Mouse (Mus musculus) intestine, postnatal 0 days (tissue): ENCODE data around the gene Prnp. TPM values are rescaled to one million over a fixed set of nuclear protein-coding genes. Genes with fewer than 3 reads are reported as not detected.

Experiments used
- ATAC-seq: fragments of 200-750 bp; cut with Nextera tagmentation; 2 replicates; pipeline ENCODE4 v1.8.0; 2017; ENCODE audit warnings: mild to moderate bottlenecking, moderate TSS enrichment, moderate library complexity
- H3K27ac ChIP-seq: fragments of 300-500 bp; sonication (generic); 2 replicates; pipeline ENCODE4 v1.5.1; 2014; ENCODE audit warnings: mild to moderate bottlenecking, low read depth, low read length, moderate library complexity
- H3K27me3 ChIP-seq: fragments of 300-500 bp; sonication (generic); replicated peaks from 2 replicates; pipeline ENCODE4 v1.6.1; 2014; ENCODE audit warnings: low read length, mixed read lengths; ENCODE audit not compliant: control insufficient read depth, insufficient read depth
- H3K36me3 ChIP-seq: fragments of 300-500 bp; sonication (generic); 2 replicates; pipeline ENCODE4 v1.6.1; 2014; ENCODE audit warnings: mild to moderate bottlenecking, moderate library complexity; ENCODE audit not compliant: control insufficient read depth, insufficient read depth
- H3K4me1 ChIP-seq: fragments of 300-500 bp; sonication (generic); replicated peaks from 2 replicates; pipeline ENCODE4 v1.6.1; 2014; ENCODE audit warnings: antibody characterized with exemption, low read length, mixed read lengths; ENCODE audit not compliant: control insufficient read depth, insufficient read depth
- H3K4me2 ChIP-seq: fragments of 300-500 bp; sonication (generic); replicated peaks from 2 replicates; pipeline ENCODE4 v1.6.1; 2014; ENCODE audit warnings: low read depth, mild to moderate bottlenecking, moderate library complexity
- H3K4me3 ChIP-seq: fragments of 300-500 bp; sonication (generic); 2 replicates; pipeline ENCODE4 v1.5.1; 2014; ENCODE audit warnings: low read depth, low read length
- H3K9ac ChIP-seq: fragments of 300-500 bp; sonication (generic); 2 replicates; pipeline ENCODE4 v1.6.1; 2014; ENCODE audit warnings: mild to moderate bottlenecking, low read depth, low read length
- H3K9me3 ChIP-seq: fragments of 300-500 bp; sonication (generic); 2 replicates; pipeline ENCODE4 v1.6.1; 2016; ENCODE audit warnings: mixed run types; ENCODE audit not compliant: control insufficient read depth
- CTCF ChIP-seq: sonication (generic); IDR thresholded peaks from 2 replicates; pipeline ENCODE4 v1.5.1; 2016; ENCODE audit warnings: low read depth, mild to moderate bottlenecking, control low read depth, antibody characterized with exemption, moderate library complexity
- WGBS: fragments of 180-500 bp; shearing (Covaris S2); extraction: QIAGEN DNeasy Blood & Tissue Kit; methylation state at CpG from one replicate; pipeline ENCODE4 v1.1.7; 2014; 5-methylcytosine and 5-hydroxymethylcytosine counted together
- polyA plus RNA-seq: library from polyadenylated mRNA; unstranded; fragments of >200 nt; fragmentation: Nextera tagmentation; extraction: Ambion mirVana; gene quantifications from 2 replicates; pipeline ENCODE4 v1.2.1, GENCODE M21; 2015

Gene Prnp
- polyA plus RNA-seq, 1 experiment from 2014 or later: 47.5 TPM

DNA sequence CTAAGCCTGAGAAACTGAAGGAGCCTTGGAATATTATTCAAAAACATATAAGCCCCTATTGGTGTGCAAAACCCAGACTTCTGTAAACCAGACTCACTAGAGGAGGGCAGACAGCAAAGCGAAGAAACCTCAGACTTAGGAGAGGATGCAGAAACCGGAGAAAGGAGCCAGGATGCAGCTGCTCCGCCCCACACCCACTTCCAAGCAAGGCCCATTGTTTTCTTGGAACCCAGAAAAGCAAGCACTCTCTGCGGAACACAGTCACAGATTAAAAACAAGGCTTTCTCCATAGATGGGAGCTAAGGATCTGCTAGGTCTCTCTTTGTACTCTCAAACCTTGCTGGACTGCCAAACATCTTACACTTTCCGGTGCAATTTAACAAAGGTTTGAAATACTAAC lies 17.2 kb upstream of the Prnp start:
- no peaks in the 10 kb centered on the region for H3K27me3 ChIP-seq
- TF ChIP-seq CTCF: no peak
- H3K36me3 ChIP-seq: no peaks in the 10 kb centered on the region
- H3K9ac ChIP-seq: no peak overlapping the region
- H3K9me3 ChIP-seq: no peaks in the 10 kb centered on the region
- no peaks in the 10 kb centered on the region for H3K4me1 ChIP-seq
- WGBS: 40% methylated on average over 5 of the region's 5 CpGs
- no peak for ATAC-seq
- no peak overlapping the region for H3K4me2 ChIP-seq
- no peak overlapping the region for H3K4me3 ChIP-seq
- no peak overlapping the region for H3K27ac ChIP-seq

DNA sequence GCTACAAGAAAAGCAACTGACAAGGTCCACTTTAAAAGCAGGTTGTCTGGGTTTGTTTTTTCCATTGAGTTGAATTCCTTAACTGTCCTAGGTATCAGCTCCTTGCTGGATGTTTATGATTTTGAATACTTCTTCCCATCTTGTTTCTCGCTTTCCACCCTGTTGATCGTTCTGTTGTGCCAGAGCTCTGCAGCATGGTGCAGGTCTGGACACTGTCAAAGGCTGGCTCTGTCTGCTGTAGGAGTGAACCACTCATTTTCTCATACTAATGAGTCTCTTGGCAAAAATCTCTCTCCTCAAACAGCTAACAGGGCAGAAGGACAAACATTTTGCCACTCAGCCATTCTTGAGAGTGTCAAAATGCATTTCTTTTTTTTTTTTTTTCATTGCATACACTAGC lies 14.6 kb upstream of the Prnp start:
- no peaks in the 10 kb centered on the region for H3K9me3 ChIP-seq
- 58% methylated on average over 2 of the region's 2 CpGs for WGBS
- no peak overlapping the region for H3K4me2 ChIP-seq
- no peaks in the 10 kb centered on the region for H3K27me3 ChIP-seq
- no peak overlapping the region for H3K4me3 ChIP-seq
- H3K27ac ChIP-seq: no peak overlapping the region
- no peak for TF ChIP-seq CTCF
- H3K9ac ChIP-seq: no peak overlapping the region
- H3K36me3 ChIP-seq: no peaks in the 10 kb centered on the region
- no peak for ATAC-seq
- no peaks in the 10 kb centered on the region for H3K4me1 ChIP-seq

DNA sequence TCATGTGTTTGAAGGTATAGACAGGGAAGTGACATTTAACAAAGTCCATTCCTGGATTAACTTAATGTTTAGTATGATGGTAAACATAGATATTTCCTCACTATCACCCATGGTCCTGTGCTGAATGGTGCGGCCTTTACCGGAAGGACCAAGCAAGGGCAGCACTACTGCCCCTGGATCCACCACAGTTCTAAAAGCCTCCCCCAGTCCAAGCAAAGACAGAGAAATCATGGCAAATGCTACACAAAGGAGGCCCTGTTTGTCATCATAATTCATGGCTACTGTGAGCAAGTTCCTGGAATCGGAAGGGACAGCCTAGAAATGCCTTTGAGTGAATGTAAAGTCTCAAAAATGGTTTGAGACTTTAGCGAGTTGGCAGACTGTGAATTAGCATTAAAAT lies 13.7 kb upstream of the Prnp start:
- H3K36me3 ChIP-seq: no peaks in the 10 kb centered on the region
- no peaks in the 10 kb centered on the region for H3K27me3 ChIP-seq
- no peak overlapping the region for H3K27ac ChIP-seq
- H3K4me3 ChIP-seq: no peak overlapping the region
- H3K4me1 ChIP-seq: no peaks in the 10 kb centered on the region
- no peaks in the 10 kb centered on the region for H3K9me3 ChIP-seq
- no peak overlapping the region for H3K4me2 ChIP-seq
- ATAC-seq: no peak
- 83% methylated on average over 4 of the region's 4 CpGs for WGBS
- no peak overlapping the region for H3K9ac ChIP-seq
- TF ChIP-seq CTCF: no peak

DNA sequence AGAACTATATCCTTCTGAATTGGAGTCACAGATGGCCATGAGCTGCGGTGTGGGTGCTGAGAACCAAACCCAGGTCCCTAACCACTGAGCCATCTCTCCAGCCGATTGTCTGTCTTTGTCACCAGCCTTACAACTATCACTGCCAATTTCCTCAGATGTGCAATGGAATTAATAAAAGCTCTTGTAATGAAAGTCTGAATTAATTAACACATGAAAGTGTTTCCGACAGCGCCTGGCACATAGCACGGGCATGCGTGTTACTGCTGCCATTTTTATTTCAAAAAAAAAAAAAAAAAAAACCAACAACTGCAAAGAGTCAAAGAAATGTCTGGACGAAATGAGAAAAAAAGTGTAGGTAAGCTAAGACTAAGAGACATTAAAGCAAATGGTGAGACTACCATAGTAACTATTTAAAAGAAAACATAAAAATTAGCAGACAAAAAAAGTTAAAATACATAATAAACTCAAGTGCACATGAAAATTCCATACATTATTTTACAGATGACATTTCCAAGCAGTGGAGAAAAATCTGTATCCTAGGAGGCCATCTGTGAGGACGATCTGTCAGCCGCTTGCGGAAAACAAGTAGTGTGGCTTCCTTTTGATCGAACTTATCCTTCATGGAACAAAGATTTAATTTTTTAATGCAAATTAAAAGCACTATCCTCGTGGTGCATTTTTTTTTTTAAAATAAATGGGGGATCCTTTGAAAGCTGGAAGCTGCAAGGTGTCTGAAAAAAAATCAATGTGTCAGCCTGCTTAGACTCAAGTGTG lies 12.2 kb upstream of the Prnp start:
- Histone ChIP-seq H3K27me3 (no peaks in the 10 kb centered on the region), H3K4me1 (no peaks in the 10 kb centered on the region), H3K9me3 (no peaks in the 10 kb centered on the region), H3K4me3 (no peak overlapping the region), H3K27ac (no peak overlapping the region), H3K9ac (no peak overlapping the region), H3K4me2 (no peak overlapping the region), H3K36me3 (no peaks in the 10 kb centered on the region)
- TF ChIP-seq CTCF: no peak
- 89% methylated on average over 12 of the region's 12 CpGs for WGBS
- no peak for ATAC-seq

DNA sequence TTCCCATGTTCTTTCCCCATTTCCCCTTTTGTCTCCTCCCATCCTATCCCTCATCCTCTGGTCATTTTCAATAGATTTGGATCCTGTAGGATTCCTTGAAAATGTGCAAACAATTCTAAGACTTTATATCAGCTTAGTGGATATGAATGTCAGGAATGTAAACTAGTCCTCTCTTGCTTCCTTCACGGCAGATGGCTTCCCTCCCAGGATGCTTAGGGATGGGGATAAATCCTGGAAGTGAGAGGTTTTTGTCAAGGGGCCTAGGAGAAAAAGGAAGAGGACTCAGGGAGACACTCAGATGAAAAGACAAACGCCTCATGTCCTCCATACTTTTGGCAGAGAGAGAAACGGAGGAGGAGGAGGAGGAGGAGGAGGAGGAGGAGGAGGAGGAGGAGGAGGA lies 7.3 kb upstream of the Prnp start:
- Histone ChIP-seq H3K9me3 (no peaks in the 10 kb centered on the region), H3K4me3 (no peak overlapping the region), H3K27me3 (no peaks in the 10 kb centered on the region), H3K27ac (no peak overlapping the region), H3K4me2 (no peak overlapping the region), H3K9ac (no peak overlapping the region), H3K36me3 (no peaks in the 10 kb centered on the region), H3K4me1 (no peaks in the 10 kb centered on the region)
- no peak for ATAC-seq
- TF ChIP-seq CTCF: no peak
- WGBS: 28% methylated on average over 3 of the region's 3 CpGs

DNA sequence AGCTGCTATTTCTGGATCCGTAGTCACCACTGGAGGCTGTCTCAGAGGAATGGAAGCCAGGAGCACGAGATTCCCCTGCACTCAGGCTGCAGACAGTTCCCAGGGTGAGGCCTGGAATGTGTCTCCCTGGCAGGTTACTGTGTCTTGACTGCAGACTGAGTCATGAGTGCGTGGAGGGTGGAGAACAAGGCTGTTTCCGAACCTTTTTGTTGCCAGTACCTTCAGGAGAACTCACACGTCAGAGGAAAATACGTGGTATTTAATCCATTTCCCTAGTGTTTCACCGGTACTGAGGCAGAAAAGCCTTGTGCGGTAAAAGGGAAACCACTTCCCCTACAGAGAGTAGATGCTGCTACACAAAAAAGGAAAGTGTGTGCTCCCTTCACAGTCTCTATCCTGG lies 6.9 kb upstream of the Prnp start:
- no peaks in the 10 kb centered on the region for H3K27me3 ChIP-seq
- H3K36me3 ChIP-seq: no peaks in the 10 kb centered on the region
- no peak overlapping the region for H3K4me2 ChIP-seq
- no peak for TF ChIP-seq CTCF
- peak; percentile 51; the same call in 1 of the 2 replicates for ATAC-seq
- no peak overlapping the region for H3K4me3 ChIP-seq
- H3K4me1 ChIP-seq: no peaks in the 10 kb centered on the region
- H3K27ac ChIP-seq: 0 out of 2 replicates have a peak overlapping the region, but pooled peaks have one; percentile 51
- no peak overlapping the region for H3K9ac ChIP-seq
- H3K9me3 ChIP-seq: no peaks in the 10 kb centered on the region
- WGBS: 38% methylated on average over 8 of the region's 8 CpGs

DNA sequence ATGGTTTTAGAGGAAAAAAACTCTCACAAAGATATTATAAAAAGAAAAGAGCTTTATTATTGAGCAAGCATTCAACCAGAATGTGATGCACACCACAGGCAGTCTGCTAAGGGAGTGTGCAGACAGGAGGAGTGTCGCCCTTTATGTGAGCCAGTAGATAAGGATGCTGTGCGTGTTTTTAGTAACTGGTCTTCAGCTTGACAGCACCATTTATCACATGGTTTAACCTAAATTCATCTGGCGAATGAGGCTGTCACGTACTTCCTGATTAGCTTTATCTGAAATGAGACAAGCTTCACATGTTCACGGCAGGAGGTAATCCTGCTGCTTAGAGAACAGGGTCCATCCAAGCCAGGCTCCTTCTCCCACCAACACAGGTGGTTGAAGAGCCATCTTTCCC lies 4.7 kb upstream of the Prnp start:
- WGBS: 42% methylated on average over 5 of the region's 5 CpGs
- Histone ChIP-seq H3K4me1 (no peaks in the 10 kb centered on the region), H3K4me3 (no peak overlapping the region), H3K27me3 (no peaks in the 10 kb centered on the region), H3K9ac (no peak overlapping the region), H3K4me2 (no peak overlapping the region), H3K9me3 (no peaks in the 10 kb centered on the region), H3K36me3 (no peaks in the 10 kb centered on the region), H3K27ac (no peak overlapping the region)
- ATAC-seq: no peak
- no peak for TF ChIP-seq CTCF
